Mouse (Mus musculus): ENCODE results near the gene Olfr180.

Gene Olfr180

DNA sequence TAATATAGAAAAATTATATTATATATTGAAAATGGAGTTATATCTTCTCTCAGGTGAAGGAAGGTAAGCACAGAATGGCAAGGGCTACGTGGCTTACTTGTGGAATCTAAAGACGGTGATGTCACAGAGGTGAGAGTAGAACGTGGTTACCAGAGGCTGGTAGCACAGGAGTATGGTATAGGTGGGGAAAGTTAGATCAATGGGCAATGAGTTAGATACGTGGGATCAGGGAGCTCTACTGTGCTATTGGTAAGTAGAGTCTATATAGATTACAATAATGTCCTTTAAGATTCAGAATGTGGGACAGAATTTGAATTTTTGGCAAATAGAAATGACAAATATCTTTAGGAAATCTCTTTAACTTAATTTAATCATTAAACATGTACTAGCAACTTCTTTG lies at the start of gene Olfr180:
Gene Olfr180 (minus strand): TSS at position 101 of the 400 bp plus-strand sequence.
- DNase-seq: no peak

DNA sequence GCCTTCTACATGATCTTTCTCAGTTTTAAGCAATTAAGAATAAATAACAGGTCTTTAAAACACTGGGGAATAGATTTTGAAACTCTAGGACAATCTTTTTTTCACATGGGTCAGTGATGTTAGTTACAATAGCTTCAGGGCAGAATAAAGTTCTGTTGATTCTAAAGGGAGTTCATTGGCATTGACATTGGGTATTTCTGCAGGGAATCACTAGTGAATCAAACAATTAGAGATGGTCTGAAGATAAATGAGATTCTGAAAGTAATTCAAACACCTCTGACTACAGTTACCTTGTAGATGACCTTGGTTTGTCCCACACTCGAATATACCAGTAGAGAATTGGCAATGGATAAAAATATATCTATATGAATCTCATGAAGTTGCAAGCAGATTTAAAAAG lies 537 bp downstream of the Olfr180 start, which contains the start of gene Olfr181:
Gene Olfr181 (minus strand): TSS at position 101 of the 400 bp plus-strand sequence.
- no peak for DNase-seq

DNA sequence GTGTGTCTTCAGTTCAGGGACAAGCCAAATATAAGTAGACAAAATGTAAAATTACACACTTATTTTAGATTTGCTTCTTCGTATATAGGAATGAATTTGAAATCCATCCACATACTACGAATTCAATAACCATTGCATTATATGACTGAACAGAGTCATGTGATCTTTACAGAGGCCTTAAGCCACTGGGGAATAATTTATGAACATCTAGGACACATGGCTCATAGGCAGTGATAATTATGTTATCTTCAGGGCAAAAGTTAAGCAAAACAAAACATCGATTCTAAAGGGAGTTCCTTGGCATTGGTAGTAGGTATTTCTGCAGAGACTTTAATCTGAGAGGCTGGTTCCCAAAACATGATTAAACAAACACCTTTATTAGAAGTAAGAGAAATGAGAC lies 37.2 kb downstream of the Olfr180 start, which contains the start of gene Olfr178:
Gene Olfr178 (minus strand): TSS at position 101 of the 400 bp plus-strand sequence.
- DNase-seq: no peak

DNA sequence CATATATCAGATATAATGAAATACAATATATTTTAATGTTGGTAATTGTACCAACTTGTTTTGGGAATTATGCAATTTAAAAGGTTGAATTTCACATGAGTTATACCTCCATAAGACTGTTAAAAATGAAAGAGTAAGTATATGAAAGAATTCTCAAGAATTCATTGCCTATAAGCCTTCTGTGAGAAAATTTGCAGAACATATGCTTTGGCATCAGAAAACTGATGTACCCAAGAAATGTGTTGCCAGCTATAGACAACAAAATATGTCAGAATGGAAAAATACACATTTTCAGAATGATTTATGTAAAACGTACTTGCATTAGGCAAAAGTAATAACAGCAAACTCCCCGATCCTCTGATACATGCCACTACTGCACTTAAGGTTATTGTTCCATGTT lies 44.8 kb downstream of the Olfr180 start:
- DNase-seq: no peak

DNA sequence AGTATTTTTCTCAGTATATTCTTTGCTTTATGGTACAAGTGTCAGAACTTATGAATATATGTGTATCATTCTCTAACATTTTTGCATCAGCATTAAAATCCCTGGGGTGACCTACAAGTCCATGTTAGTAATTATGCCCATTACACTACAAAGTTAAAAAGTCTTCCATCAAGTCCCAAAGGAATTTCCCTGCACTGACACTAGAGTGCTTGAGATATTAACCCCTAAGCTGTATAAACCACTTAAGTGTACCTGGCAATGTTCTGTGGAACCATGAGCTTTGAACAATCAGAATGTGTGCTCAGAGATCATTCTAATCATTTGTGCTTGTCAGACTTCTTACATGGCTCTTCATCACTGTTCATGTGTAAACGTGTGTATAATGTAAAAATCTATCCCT lies 54.5 kb downstream of the Olfr180 start, which contains the start of gene Olfr177:
Gene Olfr177 (minus strand): TSS at position 101 of the 400 bp plus-strand sequence.
- DNase-seq: no peak
